Mouse (Mus musculus): ENCODE results near the gene Clic1.
A peak's percentile ranks its signal among the peaks of the same experiment; 100 is the strongest.
"Not testable (repeated sequence)": the region's sequence is repeated elsewhere in the genome, so short reads cannot be mapped to it uniquely, and the experiment has no call there.

The Clic1 gene

GRCm38 (mm10) chr17:35049561-35050016 lies at the start of gene Clic1:
Gene Clic1, plus strand, starts transcription at chr17:35049966.
- no peak for DNase-seq (ENCODE audit: low spot score)

- peak; percentile 86 for DNase-seq (ENCODE audit: low spot score)
These were observed 48.9 kb upstream of the Clic1 start, which contains the start of gene Vars for GRCm38 (mm10) chr17:35000717-35001451. Gene Vars, plus strand, starts transcription at chr17:35000987.

- DNase-seq (ENCODE audit: low spot score) = no peak
These were observed 48.2 kb upstream of the Clic1 start for GRCm38 (mm10) chr17:35001452-35002152.

GRCm38 (mm10) chr17:35002153-35002865 lies 47.5 kb upstream of the Clic1 start:
- DNase-seq (ENCODE audit: low spot score) = no peak

GRCm38 (mm10) chr17:35003022-35003838 lies 46.5 kb upstream of the Clic1 start:
- DNase-seq (ENCODE audit: low spot score) = no peak

DNA sequence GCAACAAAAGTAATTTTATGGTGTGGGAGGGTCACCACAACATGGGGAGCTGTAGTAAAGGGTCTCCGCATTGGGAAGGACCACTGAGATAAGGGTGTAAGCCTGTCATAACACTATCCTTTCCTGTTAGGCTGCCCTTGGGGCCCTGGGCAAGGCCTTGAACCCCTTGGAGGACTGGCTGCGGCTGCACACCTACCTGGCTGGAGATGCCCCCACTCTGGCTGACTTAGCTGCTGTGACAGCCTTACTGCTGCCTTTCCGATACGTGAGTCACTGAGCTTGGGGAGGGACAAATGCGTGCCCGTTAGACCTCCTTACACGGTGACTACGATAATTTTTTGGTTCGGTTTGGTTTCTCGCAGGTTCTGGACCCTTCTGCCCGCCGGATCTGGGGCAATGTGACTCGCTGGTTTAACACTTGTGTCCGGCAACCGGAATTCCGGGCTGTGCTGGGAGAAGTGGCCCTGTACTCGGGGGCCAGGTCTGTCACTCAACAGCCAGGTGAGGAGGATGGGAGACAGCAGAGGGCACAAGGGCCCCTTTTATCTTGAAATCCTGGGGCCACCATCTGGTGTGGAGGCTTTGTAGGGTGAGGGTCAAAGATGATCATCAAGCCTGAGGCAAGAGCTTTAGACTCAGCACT lies 45.6 kb upstream of the Clic1 start:
- no peak for DNase-seq (ENCODE audit: low spot score)

GRCm38 (mm10) chr17:35005158-35005557 lies 44.6 kb upstream of the Clic1 start:
- DNase-seq (ENCODE audit: low spot score) = no peak

DNA sequence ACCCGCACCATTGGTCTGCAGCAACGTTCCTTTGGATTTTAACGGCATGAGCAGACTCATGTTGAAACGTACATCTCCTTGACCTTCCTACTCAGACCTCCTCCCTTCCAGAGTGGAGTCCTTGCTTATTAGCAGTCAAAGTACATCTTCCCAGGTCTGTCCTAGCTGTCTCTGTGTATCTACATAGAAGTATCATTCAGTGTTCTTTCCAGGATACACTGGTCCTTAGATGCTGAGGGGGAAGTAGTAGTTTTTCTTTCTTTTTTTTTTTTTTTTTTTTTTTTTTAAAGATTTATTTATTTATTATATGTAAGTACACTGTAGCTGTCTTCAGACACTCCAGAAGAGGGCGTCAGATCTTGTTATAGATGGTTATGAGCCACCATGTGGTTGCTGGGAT lies 43.9 kb upstream of the Clic1 start:
- DNase-seq (ENCODE audit: low spot score) = not testable (repeated sequence)

DNA sequence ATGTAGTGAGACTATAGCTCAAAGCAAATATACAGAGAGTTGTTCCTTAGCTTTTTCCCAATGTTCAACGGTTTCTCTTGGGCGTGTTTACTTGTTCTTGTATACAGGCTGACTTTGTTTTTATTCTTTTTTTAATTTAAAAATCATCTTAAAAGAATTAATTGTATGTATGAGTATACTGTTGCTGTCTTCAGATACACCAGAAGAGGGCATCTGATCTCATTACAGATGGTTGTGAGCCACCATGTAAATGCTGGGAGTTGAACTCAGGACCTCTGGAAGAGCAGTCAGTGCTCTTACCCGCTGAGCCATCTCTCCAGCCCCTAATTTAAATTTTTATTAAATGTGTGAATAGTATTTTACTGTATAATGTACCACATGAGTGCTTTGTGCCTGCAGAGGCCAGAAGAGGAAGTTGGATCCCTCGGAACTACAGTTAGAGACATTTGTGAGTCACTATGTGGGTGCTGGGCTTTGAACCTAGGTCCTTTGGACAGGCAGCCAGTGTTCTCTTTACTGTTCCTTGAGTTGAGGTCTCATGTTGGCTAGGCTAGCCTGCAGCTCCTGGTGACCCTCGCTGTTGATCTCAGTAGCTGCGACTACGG lies 42.3 kb upstream of the Clic1 start:
- no peak for DNase-seq (ENCODE audit: low spot score)

DNA sequence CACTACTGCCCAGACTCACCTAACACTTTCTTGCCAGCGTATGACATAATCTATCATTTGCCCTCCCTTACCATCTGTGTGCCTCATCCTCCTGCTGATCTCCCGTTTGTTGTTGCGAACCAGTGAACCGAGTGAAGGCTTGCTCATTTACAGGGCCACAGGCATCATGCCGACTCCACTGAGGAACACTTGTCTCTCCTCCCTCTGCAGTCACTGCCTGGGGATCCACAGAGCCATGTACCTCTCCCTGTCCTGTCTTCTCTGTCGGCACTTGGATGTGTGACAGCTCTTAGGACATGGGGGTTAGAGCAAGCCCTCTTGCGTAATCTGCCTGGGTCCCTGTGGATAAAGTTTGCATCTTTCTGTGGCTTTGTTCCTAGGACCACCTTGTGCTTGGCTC lies 40.2 kb upstream of the Clic1 start:
- DNase-seq (ENCODE audit: low spot score) = no peak

- no peak for DNase-seq (ENCODE audit: low spot score)
These were observed 38.3 kb upstream of the Clic1 start for GRCm38 (mm10) chr17:35011440-35011839.

- no peak for DNase-seq (ENCODE audit: low spot score)
These were observed 37.3 kb upstream of the Clic1 start for GRCm38 (mm10) chr17:35012430-35012829.

- no peak for DNase-seq (ENCODE audit: low spot score)
These were observed 36.5 kb upstream of the Clic1 start for GRCm38 (mm10) chr17:35013221-35013620.

DNA sequence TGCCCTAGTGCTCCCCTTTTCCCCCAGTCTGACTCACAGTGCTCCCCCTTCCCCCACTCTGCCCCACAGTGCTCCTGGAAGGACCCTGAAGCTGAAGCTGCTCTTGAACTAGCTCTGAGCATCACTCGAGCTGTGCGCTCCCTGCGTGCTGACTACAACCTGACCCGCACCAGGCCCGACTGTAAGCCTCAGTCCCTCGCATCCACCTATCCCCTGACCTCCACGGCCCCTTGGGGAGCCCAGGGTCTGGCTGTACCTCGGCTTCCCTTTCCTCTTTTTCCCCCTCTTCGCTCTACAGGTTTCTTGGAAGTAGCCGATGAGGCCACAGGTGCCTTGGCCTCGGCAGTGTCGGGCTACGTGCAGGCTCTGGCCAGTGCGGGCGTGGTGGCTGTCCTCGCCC lies 34.5 kb upstream of the Clic1 start:
- no peak for DNase-seq (ENCODE audit: low spot score)

GRCm38 (mm10) chr17:35016376-35016775 lies 33.4 kb upstream of the Clic1 start, which contains the start of gene Vwa7:
Gene Vwa7, plus strand, starts transcription at chr17:35016579.
- no peak for DNase-seq (ENCODE audit: low spot score)

DNA sequence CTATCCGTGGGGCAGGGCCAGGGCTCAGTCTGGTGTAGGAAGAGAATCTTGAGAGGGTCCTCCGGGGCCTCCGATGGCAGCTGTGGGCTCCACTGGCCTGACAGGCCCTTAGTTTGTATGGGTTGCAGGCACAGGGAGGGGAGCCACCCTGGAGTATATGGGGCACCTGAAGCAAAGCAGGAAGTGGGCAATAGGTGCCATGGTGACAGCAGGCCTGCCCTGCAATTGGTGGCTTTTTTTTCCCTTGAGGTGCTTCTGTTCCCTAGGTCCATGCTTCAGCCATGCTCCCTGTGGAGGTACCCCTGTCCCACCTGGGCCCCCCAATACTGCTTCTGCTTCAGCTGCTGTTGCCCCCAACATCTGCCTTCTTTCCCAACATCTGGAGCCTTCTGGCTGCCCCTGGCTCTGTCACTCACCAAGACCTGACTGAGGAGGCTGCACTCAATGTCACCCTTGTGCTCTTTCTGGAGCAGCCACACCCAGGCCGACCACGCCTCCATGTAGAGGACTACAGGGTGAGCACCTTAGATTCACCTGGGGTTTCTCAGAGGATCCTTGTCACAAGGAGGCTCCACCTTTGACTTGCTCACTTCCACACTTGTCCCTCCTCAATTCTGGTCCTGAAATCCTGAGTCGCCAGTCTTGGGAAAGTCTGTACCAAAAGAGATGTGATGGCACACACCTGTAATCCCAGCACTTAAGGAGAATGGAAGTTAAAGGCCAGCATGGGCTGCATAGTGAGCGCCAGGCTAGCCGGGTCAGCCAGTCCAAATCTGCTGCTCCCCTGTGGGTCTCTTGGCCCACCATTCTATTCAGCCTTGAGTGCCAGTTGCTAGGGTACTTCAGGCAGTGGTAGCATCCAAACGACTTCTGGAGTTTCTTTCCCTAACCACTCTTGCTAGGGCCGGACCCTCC lies 32.7 kb upstream of the Clic1 start:
- no peak for DNase-seq (ENCODE audit: low spot score)

GRCm38 (mm10) chr17:35017706-35018030 lies 32.1 kb upstream of the Clic1 start:
- DNase-seq (ENCODE audit: low spot score) = no peak

GRCm38 (mm10) chr17:35018171-35018570 lies 31.6 kb upstream of the Clic1 start:
- DNase-seq (ENCODE audit: low spot score) = no peak

- no peak for DNase-seq (ENCODE audit: low spot score)
These were observed 29.9 kb upstream of the Clic1 start for GRCm38 (mm10) chr17:35019894-35020293.

- DNase-seq (ENCODE audit: low spot score) = no peak
These were observed 29.2 kb upstream of the Clic1 start for GRCm38 (mm10) chr17:35020551-35020950.

Data from spleen, adult 12 weeks (tissue).